Comparison of ENCODE assay signal across 25 mouse cellular contexts in the genomic region with DNA sequence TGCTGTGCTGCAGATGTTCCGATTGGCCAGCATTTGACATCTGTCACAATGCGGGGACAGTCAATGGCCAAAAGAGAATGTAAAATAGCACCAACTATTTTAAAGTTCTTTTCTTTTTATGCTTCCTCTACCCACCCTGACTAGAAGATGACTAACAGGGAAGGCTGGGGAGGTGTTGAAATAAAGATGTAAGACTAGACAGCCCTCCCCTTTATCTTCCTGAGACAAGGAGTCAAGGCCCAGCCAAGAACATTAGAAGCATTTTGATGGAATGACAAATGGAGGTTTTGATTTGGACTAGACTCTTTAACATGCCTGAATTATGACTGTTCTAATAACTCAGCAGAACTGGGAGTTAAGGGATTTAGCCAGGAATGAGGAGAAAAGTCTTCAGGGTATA. TPM values are rescaled to one million over a fixed set of nuclear protein-coding genes. Genes with fewer than 3 reads are reported as not detected.
A peak's percentile ranks its signal among the peaks of the same experiment; 100 is the strongest.
DNase-seq lines count a peak whose midpoint lies in the region; TF ChIP-seq lines count a peak whose summit lies in the region.
"Had no signal": no experiment of that assay in that cellular context is flagged by ENCODE, and none has a peak within 500 bp of the region (broad histone marks: within the 10 kb centered on the region; RNA-seq: fewer than 3 reads in every experiment).

No protein-coding gene starts in this region.

- no peaks in the 10 kb centered on the region for H3K36me3 ChIP-seq in myocyte (ENCODE audit: control insufficient read depth, insufficient read depth)
- no peaks in the 10 kb centered on the region for H3K36me3 ChIP-seq in limb, embryonic 10.5 days
- H3K36me3 ChIP-seq: embryonic facial prominence, embryonic 13.5 days; embryonic facial prominence, embryonic 15.5 days; forebrain, embryonic 15.5 days; G1E had no signal

- H3K4me1 ChIP-seq in limb, embryonic 10.5 days: no peaks in the 10 kb centered on the region
- H3K4me1 ChIP-seq: embryonic facial prominence, embryonic 15.5 days; forebrain, embryonic 15.5 days had no signal

- TF ChIP-seq POLR2A in myocyte (IDR thresholded peaks at IDR 0.05; ENCODE audit: insufficient read length, low read depth): no peak

- intact Hi-C loops in left cerebral cortex, adult 2 months (cut with DNase I): no loop called here
- intact Hi-C loops in left cerebral cortex, postnatal 14 days (cut with DNase I): no loop called here

- DNase-seq in left cerebral cortex, adult 2 months (ENCODE audit: extremely low spot score in 1 of 2, low spot score in 2 of 2): no peak
- DNase-seq in left cerebral cortex, postnatal 14 days (ENCODE audit: low spot score in 2 of 2): no peak
- peak; percentile 12 for DNase-seq in Muller cell, postnatal 12 days (ENCODE audit: inconsistent ontology term)
- peak; percentile 43 for DNase-seq in brain, adult 2 months (ENCODE audit: low read depth, low spot score)
- no peak for DNase-seq in adrenal gland, adult (ENCODE audit: inconsistent age in 2 of 2, low spot score in 1 of 2)
- no peak for DNase-seq in limb, embryonic 10.5 days (ENCODE audit: low spot score)
- no peak for DNase-seq in cerebellum, postnatal 14 days
- DNase-seq: adrenal gland, adult 2 months; adrenal gland, postnatal 10 days; adrenal gland, postnatal 25 days; B cell, adult 2 months; cerebellum, adult 11-12 months; cerebellum, adult 2 months; cerebellum, adult 9-10 months; cerebellum, postnatal 10 days; cerebellum, postnatal 36 days; embryo, embryonic 11 days; forebrain, postnatal 0 days had no signal

- no peak overlapping the region for H3K4me3 ChIP-seq in left cerebral cortex, adult 2 months
- no peak overlapping the region for H3K4me3 ChIP-seq in myocyte
- H3K4me3 ChIP-seq in limb, embryonic 10.5 days: no peak overlapping the region
- H3K4me3 ChIP-seq: embryonic facial prominence, embryonic 13.5 days; embryonic facial prominence, embryonic 15.5 days; forebrain, embryonic 13.5 days; forebrain, embryonic 15.5 days had no signal

- peak overlapping the region; percentile 40; the same call in 1 of the 2 replicates for H3K27ac ChIP-seq in left cerebral cortex, adult 2 months
- no peak overlapping the region for H3K27ac ChIP-seq in limb, embryonic 10.5 days
- H3K27ac ChIP-seq: embryonic facial prominence, embryonic 13.5 days; embryonic facial prominence, embryonic 15.5 days; forebrain, embryonic 13.5 days; forebrain, embryonic 15.5 days had no signal

- no peaks in the 10 kb centered on the region for H3K9me3 ChIP-seq in limb, embryonic 10.5 days (replicated peaks)
- H3K9me3 ChIP-seq: embryonic facial prominence, embryonic 13.5 days; embryonic facial prominence, embryonic 15.5 days; forebrain, embryonic 13.5 days; forebrain, embryonic 15.5 days; G1E had no signal

- TF ChIP-seq CTCF in left cerebral cortex, adult 2 months (IDR thresholded peaks at IDR 0.05): no peak

- no peak overlapping the region for H3K4me2 ChIP-seq in myocyte (ENCODE audit: low read depth)
- H3K4me2 ChIP-seq: embryonic facial prominence, embryonic 13.5 days; embryonic facial prominence, embryonic 15.5 days; forebrain, embryonic 13.5 days; forebrain, embryonic 15.5 days had no signal

- no peak overlapping the region for H3ac ChIP-seq in myocyte (ENCODE audit: control insufficient read depth, insufficient read length)

- H3K27me3 ChIP-seq in myocyte (ENCODE audit: control insufficient read depth, insufficient read depth, insufficient read length): no peaks in the 10 kb centered on the region
- no peaks in the 10 kb centered on the region for H3K27me3 ChIP-seq in limb, embryonic 10.5 days (ENCODE audit: low read depth, poor library complexity, severe bottlenecking)
- H3K27me3 ChIP-seq: CH12.LX; embryonic facial prominence, embryonic 13.5 days; embryonic facial prominence, embryonic 15.5 days; forebrain, embryonic 13.5 days; forebrain, embryonic 15.5 days had no signal

- H3K79me2 ChIP-seq in myocyte (ENCODE audit: control insufficient read depth, insufficient read depth): no peaks in the 10 kb centered on the region

- 95% methylated on average over 2 of the region's 2 CpGs for WGBS in limb, embryonic 10.5 days

TF ChIP-seq in myocyte, 11 proteins besides CTCF, POLR2A, EP300 and RAD21:
- TF ChIP-seq MYOG (IDR thresholded peaks at IDR 0.05; ENCODE audit: control insufficient read depth in 1 of 3, insufficient read depth in 1 of 3, insufficient read length in 2 of 3, low read depth in 2 of 3) (no peak), CEBPB (IDR thresholded peaks at IDR 0.05; ENCODE audit: insufficient read depth, poor library complexity, severe bottlenecking) (peak; percentile 54; the same call in 1 of the 2 replicates)

RNA-seq across cellular contexts. Expression of gene Smc5, which starts 55.6 kb away (rescaled TPM):
- total RNA-seq in left cerebral cortex, adult 2 months (2021): 10 to 100 TPM; 37.1 to 40.0 TPM
- 10 to 100 TPM; 36.9 to 39.4 TPM for total RNA-seq in left cerebral cortex, postnatal 14 days (2021)
- 6.8 TPM for polyA plus RNA-seq in myocyte (2012; fragmentation: generic; extraction: Trizol)
- 40.1 and 49.4 TPM in 2 replicates for polyA plus RNA-seq in limb, embryonic 10.5 days (2016; fragmentation: Nextera tagmentation; extraction: Ambion mirVana)

Comparison
In these comparisons a context has a peak if more than half of its experiments do, and no peak if none do; other contexts are left out.
1. DNase-seq: peak in Muller cell, postnatal 12 days (single experiment) and brain, adult 2 months (single experiment); none in left cerebral cortex, adult 2 months (0 of 2), left cerebral cortex, postnatal 14 days (0 of 2), adrenal gland, adult (0 of 2), limb, embryonic 10.5 days (single experiment) and cerebellum, postnatal 14 days (0 of 2).